Mouse (Mus musculus) adrenal gland, postnatal 25 days (tissue): ENCODE results near the gene Psmc3. TPM values are rescaled to one million over a fixed set of nuclear protein-coding genes. Genes with fewer than 3 reads are reported as not detected.
"Not testable (repeated sequence)": the region's sequence is repeated elsewhere in the genome, so short reads cannot be mapped to it uniquely, and the experiment has no call there.

ENCODE experiments used
- DNase-seq: peaks from one replicate; pipeline ENCODE4 v3.0.0; 2021; ENCODE audit warnings: mixed read lengths
- long read RNA-seq: library from polyadenylated mRNA; stranded (forward); transcript quantifications from one replicate; pipeline ENCODE4 v2.0.0, GENCODE M21; 2021
- total RNA-seq: library from RNA; stranded (reverse); gene quantifications from 2 replicates; pipeline ENCODE4 v1.2.3, GENCODE M21; 2021

The Psmc3 gene
- total RNA-seq, result 203 and 258 TPM in 2 replicates
- long read RNA-seq, transcript Psmc3-202 (12 exons, 1,636 nt), result major isoform, 218 of 250 reads
- long read RNA-seq, partial matches to known transcripts, result 23 of 250 reads
- long read RNA-seq, other reads (novel, unspliced or antisense), result 8 of 250 reads

DNA sequence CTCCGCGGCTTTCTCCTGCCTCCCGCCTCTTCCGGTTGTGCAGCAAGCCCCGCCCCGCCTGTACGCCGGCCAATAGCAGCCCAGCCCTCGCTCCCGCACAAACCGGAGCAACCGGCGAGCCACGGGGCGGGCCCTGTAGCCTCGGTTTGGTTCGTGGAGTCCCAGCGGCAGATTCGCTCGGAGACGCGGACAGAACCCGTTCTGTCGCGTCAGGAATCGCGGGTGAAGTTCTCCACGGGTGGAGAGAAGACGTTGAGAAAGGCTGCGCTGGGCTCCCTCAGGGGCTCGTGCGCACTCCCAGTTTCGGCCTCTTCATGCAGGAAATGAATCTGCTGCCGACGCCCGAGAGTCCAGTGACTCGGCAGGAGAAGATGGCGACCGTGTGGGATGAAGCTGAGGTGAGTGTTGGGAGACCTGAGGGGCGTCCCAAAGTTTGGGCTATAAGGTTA is at the start of gene Psmc3:
Gene Psmc3 (plus strand): TSS at position 76 of the 449 bp plus-strand sequence.
- DNase-seq, result peak; percentile 98

DNA sequence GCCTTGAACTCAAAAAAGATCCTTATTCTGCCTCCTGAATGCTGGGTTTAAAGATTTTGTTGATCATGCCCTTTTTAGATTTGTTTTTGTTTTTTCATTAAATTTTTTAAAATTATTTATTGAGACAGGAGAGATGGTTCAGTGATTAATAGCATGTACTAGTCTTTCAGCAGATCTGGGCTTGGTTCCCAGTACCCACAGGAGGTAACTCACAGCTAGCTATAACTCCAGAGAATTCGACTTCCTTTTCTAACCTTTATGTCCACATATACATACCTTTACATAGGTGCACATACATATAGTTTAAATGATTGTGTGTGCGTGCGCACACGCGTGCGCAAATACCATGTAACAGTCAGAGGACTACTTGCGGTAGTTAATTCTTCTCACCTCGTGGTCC is 45.3 kb upstream of the Psmc3 start:
- no peak for DNase-seq

DNA sequence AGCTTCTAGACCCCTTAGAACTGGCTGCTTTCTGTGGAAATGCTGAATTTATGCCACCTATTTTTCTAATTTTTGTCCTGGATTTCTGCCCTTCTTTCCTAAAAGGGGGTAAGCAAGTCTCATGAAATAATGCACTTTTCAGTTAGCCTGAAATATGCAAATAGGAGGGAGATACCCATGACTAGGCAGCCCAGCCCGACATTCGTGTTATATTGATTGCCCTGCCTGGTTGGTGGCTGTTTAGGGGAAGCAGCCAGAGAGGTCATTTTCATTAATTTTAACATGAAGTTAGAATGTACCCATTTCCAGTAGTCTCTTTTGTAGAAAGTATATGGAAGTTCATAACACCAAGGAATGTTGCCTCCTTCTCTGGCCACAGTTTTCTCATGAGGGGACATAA is 39.9 kb upstream of the Psmc3 start:
- no peak for DNase-seq

DNA sequence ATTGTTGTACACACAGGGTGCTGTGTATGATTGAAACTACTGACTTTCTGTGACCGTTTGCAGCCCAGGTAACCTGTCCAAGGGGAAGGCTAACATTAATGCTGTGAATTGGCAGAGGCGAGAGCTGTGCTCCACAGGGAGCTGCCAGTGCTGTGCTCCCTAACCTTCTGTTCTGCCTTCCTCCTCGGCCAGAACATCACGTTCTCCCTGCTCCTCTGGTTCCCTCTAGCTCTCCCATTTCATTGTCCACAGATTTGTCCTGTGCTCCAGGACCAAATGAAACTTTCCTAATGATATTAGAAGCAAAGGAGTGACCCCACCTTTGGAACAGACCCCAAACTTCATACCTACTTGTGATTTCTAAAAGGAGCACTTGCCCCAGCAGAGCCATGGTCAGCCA is 38.4 kb upstream of the Psmc3 start:
- DNase-seq, result no peak

- DNase-seq, result no peak
Measured at GRCm38 (mm10) chr2:91018061-91018788, 35.6 kb upstream of the Psmc3 start.

DNA sequence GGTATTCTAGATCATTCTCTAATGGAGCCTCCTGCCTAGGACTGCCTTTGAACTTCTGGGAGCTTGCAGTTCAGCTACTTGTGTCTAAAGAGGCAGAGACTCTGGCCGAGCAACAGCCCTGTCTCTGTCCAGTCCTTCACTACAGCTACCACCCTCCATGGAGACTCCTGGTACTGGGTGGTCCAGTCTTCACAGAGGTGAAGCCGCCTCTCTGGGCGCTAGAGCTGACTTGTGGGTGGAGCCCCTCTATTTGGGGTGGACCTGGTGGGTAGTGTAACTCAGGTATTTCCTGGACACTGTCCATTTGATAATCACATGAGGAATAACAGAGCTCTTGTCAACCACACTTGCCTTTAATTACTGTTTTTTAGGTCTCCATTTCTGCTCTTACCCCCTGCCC is 33.9 kb upstream of the Psmc3 start:
- DNase-seq, result no peak

GRCm38 (mm10) chr2:91022266-91022665 is 31.5 kb upstream of the Psmc3 start:
- DNase-seq, result not testable (repeated sequence)

- no peak for DNase-seq
Measured at GRCm38 (mm10) chr2:91023131-91023530, 30.7 kb upstream of the Psmc3 start.

DNA sequence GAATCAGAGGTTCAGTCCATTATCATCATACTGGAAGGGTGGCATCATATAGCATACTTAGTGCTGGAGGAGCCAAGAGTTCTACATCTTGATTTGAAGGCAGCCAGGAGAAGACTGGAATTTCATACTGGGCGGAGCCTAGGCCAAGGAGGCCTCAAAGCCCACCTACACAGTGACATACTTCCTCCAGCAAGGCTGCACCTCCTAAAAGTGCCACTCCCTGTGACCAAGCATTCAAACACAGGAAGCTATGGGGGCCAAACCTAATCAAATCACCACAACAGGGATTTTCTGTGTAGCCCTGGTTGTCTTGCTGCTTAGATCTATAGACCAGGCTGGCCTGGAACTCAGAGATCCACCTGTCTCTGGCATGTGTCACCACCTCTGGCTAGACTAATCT is 29.9 kb upstream of the Psmc3 start:
- no peak for DNase-seq

GRCm38 (mm10) chr2:91025081-91025516 is 28.7 kb upstream of the Psmc3 start:
- no peak for DNase-seq

DNA sequence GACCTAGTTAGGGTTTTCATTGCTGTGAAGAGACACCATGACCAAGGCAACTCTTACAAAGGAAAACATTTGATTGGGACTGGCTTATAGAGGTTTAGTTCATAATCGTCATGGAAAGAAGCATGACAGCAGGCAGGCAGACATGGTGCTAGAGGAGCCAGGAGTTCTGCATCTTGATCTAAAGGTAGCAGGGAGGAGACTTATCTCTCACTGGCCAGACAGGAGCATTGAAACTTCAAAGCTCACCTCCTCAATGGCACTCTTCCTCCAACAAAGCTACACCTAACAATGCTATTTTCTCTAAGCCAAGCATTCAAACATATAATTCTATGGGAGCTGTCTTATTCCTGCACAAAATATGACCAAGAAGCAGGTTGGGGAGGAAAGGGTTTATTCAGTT is 27.3 kb upstream of the Psmc3 start:
- DNase-seq, result no peak

DNA sequence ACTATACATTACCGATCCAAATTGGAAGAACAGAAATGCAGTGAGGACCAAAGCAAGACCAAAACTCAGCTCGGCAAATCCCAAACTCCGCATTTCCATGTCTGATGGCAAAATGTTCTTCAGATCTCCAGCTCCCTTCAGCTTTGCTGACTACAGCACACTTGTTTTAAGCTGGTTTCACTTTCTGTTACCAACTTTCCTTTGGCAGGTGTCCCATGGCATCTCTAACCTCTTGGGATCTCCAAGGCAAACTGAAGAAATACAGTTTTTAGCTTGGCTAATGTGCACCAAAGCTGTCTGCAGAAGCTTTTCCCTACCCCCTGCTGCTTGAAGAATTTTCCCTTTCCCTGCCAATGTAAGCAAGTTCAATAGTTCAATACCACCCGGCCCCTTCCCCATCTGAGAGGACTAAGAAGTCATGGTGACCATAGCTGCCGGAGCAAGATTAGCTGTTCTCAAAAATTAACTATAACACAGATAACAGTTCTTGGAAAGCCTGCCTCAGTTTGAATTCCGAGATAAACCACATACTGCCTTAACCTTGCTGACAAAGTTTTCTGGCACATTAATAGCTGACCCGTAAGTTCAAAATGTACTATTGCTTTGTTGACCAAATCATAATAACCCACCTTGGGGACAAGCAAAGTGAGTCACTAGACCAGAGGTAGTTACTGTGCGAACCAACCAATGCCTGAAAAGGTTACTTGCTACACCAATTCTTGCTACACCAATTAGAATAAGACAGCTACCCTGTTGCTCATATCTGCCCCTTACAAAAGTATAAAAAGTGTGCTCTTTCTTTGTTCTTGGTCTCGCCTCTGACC is 26.2 kb upstream of the Psmc3 start:
- no peak for DNase-seq

- no peak for DNase-seq
Measured at GRCm38 (mm10) chr2:91031216-91031615, 22.6 kb upstream of the Psmc3 start.

DNA sequence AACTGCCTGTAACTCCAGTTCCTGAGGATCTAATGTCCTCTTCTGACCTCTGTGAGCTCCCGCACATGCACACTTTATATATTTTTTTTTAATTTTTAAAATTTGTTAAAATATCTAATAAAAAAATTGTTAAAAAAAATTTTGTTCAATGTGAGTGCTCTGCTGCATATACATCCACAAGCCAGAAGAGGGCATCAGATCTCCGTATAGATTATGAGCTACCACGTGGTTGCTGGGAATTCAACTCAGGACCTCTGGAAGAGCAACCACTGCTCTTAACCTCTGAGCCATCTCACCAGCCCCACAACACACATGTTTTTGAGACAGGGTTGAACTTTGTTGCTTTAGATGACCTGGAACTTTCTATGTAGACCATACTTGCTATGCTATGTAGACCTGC is 20.8 kb upstream of the Psmc3 start:
- no peak for DNase-seq

GRCm38 (mm10) chr2:91035385-91035784 is 18.4 kb upstream of the Psmc3 start, which contains the start of gene Rapsn:
Rapsn (plus strand) TSS chr2:91035620.
- DNase-seq, result peak; percentile 58

DNA sequence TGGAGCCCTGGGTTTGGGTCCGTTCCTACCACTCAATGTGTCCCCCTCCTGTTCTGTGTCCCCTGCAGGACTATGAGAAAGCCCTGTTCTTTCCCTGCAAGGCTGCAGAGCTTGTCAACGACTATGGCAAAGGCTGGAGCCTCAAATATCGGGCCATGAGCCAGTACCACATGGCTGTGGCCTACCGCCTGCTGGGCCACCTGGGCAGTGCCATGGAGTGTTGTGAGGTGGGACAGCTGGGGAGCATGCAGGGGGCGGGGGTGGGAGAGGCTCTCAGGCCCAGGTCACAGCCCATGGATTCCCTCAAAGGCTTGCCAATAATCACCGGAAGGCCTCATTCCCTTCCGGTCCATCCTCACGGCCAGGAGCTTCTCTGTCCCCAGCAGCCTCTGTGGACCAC is 12.0 kb upstream of the Psmc3 start:
- DNase-seq, result no peak

GRCm38 (mm10) chr2:91042651-91043398 is 11.0 kb upstream of the Psmc3 start:
- DNase-seq, result no peak

DNA sequence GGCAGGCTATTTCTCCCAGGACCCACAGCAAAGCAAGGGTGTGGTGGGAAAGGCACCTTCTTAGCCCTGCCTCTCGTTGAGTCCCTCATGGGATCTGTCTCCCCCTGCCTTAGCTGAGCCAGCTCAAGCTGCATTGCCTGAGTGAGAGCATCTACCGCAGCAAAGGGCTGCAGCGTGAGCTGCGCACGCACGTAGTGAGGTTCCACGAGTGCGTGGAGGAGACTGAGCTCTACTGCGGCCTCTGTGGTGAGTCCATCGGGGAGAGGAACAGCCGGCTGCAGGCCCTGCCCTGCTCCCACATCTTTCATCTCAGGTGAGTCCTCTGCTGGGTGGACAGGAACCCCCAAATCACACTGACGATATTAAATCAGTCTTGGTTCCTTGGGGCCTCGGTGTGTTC is 9.1 kb upstream of the Psmc3 start:
- DNase-seq, result no peak

- DNase-seq, result not testable (repeated sequence)
Measured at GRCm38 (mm10) chr2:91045805-91046204, 8.0 kb upstream of the Psmc3 start.

GRCm38 (mm10) chr2:91047359-91047758 is 6.5 kb upstream of the Psmc3 start:
- DNase-seq, result no peak

DNA sequence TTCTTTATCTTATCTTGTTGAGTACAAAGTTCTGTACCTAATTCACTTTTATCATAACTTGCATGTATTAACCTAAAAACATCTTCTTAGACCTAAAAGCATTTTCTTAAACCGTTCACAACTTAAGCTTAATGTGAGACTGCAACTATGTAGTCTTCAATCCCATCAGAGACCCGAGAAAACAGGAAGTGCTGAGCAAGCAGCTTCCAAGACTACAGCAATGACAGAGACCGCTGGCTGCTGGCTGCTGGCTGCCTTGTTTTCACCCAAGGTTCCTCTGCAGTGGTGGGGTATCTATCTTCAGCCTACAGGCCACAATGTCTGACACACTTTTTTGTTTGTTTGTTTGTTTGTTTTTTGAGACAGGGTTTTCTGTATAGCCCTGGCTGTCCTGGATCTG is 1.9 kb upstream of the Psmc3 start:
- no peak for DNase-seq

DNA sequence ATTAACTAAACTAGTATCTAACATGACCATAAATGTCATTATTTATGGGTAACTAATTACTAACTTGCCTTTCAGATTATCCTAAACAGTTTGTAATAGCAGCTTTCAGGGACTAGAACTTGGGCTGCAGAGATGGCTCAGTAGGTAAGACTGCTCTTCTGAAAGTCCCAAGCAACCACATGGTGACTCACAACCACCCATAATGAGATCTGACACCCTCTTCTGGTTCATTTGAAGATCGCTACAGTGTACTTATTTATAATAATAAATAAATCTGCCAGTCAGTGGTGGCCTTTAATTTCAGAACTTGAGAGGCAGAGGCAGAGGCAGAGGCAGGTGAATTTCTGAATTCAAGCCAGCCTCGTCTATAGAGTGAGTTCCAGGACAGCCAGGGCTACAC is 1.1 kb upstream of the Psmc3 start:
- DNase-seq, result no peak
